12 mouse cellular contexts compared by ENCODE assay signal in genomic region chr4:53591941-53592340, GRCm38 (mm10). TPM values are rescaled to one million over a fixed set of nuclear protein-coding genes. Genes with fewer than 3 reads are reported as not detected.
A peak's percentile ranks its signal among the peaks of the same experiment; 100 is the strongest.
DNase-seq lines count a peak whose midpoint lies in the region; ATAC-seq and TF ChIP-seq lines count a peak whose summit lies in the region.
"Had no signal": no experiment of that assay in that cellular context is flagged by ENCODE, and none has a peak within 500 bp of the region (broad histone marks: within the 10 kb centered on the region; RNA-seq: fewer than 3 reads in every experiment).

No protein-coding gene starts in this region.

- no peaks in the 10 kb centered on the region for H3K4me1 ChIP-seq in forebrain, embryonic 13.5 days
- peaks cover 7% of the 10 kb centered on the region; the same call in 1 of the 2 replicates for H3K4me1 ChIP-seq in forebrain, embryonic 15.5 days
- peaks cover 18% of the 10 kb centered on the region for H3K4me1 ChIP-seq in kidney, embryonic 16.5 days (ENCODE audit: insufficient read depth, low read length)
- H3K4me1 ChIP-seq: limb, embryonic 12.5 days had no signal

- intact Hi-C loops in heart, postnatal 10 days (cut with DNase I), result loop anchor here (1.0 to 5.0 kb wide), 5 partner anchors 47 to 560 kb away; partner anchors contain the start of gene Slc44a1

- ATAC-seq in forebrain, embryonic 13.5 days, result 0 out of 2 replicates have a peak, but pooled peaks have one; percentile 31
- ATAC-seq in forebrain, embryonic 15.5 days (replicated peaks), result no peak
- ATAC-seq in kidney, embryonic 16.5 days (ENCODE audit: low FRiP score, low TSS enrichment), result no peak

- 80% methylated on average over 8 of the region's 8 CpGs for WGBS in forebrain, embryonic 13.5 days
- 71% methylated on average over 8 of the region's 8 CpGs for WGBS in forebrain, embryonic 15.5 days
- 82% methylated on average over 8 of the region's 8 CpGs for WGBS in kidney, embryonic 16.5 days

- no peaks in the 10 kb centered on the region for H3K27me3 ChIP-seq in forebrain, embryonic 13.5 days
- no peaks in the 10 kb centered on the region for H3K27me3 ChIP-seq in forebrain, embryonic 15.5 days
- no peaks in the 10 kb centered on the region for H3K27me3 ChIP-seq in kidney, embryonic 16.5 days (ENCODE audit: insufficient read depth, low read length)
- H3K27me3 ChIP-seq: embryonic facial prominence, embryonic 13.5 days; limb, embryonic 12.5 days had no signal

- H3K9me3 ChIP-seq in forebrain, embryonic 13.5 days (replicated peaks), result no peaks in the 10 kb centered on the region
- H3K9me3 ChIP-seq in forebrain, embryonic 15.5 days, result no peaks in the 10 kb centered on the region
- no peaks in the 10 kb centered on the region for H3K9me3 ChIP-seq in kidney, embryonic 16.5 days (ENCODE audit: low read length)
- H3K9me3 ChIP-seq: embryonic facial prominence, embryonic 13.5 days; limb, embryonic 12.5 days had no signal

- no peak for TF ChIP-seq CTCF in brain, embryonic 14.5 days (IDR thresholded peaks at IDR 0.05; ENCODE audit: borderline replicate concordance, extremely low read depth, insufficient read depth, insufficient read length)

- no peak for TF ChIP-seq POLR2A in brain, embryonic 14.5 days (IDR thresholded peaks at IDR 0.05; ENCODE audit: borderline replicate concordance, extremely low read depth, insufficient read depth, insufficient read length, poor library complexity, severe bottlenecking)

- H3K9ac ChIP-seq in forebrain, embryonic 13.5 days, result no peak overlapping the region
- no peak overlapping the region for H3K9ac ChIP-seq in forebrain, embryonic 15.5 days (replicated peaks)
- H3K9ac ChIP-seq in kidney, embryonic 16.5 days (replicated peaks; ENCODE audit: low read length), result no peak overlapping the region
- H3K9ac ChIP-seq: embryonic facial prominence, embryonic 13.5 days; hindbrain, embryonic 14.5 days; limb, embryonic 12.5 days had no signal

- no peak overlapping the region for H3K4me3 ChIP-seq in forebrain, embryonic 13.5 days
- no peak overlapping the region for H3K4me3 ChIP-seq in forebrain, embryonic 15.5 days
- H3K4me3 ChIP-seq in kidney, embryonic 16.5 days (ENCODE audit: low read length), result no peak overlapping the region
- H3K4me3 ChIP-seq: embryonic facial prominence, embryonic 13.5 days; limb, embryonic 12.5 days had no signal

- no peaks in the 10 kb centered on the region for H3K36me3 ChIP-seq in forebrain, embryonic 13.5 days (ENCODE audit: poor library complexity, severe bottlenecking)
- H3K36me3 ChIP-seq in forebrain, embryonic 15.5 days, result no peaks in the 10 kb centered on the region
- no peaks in the 10 kb centered on the region for H3K36me3 ChIP-seq in kidney, embryonic 16.5 days (ENCODE audit: insufficient read depth, low read length)
- H3K36me3 ChIP-seq: embryonic facial prominence, embryonic 13.5 days; limb, embryonic 12.5 days had no signal

- DNase-seq in kidney, postnatal 14 days, result no peak
- peak; percentile 50 for DNase-seq in brain, embryonic 14.5 days (ENCODE audit: low read depth)
- peak; percentile 39 to 41 for DNase-seq in heart, postnatal 10 days
- DNase-seq in thymus, postnatal 4 days, result no peak
- DNase-seq in cerebellum, adult 11 months, result no peak
- DNase-seq: cerebellum, postnatal 10 days had no signal

- no peak overlapping the region for H3K4me2 ChIP-seq in forebrain, embryonic 13.5 days
- no peak overlapping the region for H3K4me2 ChIP-seq in forebrain, embryonic 15.5 days (replicated peaks)
- no peak overlapping the region for H3K4me2 ChIP-seq in kidney, embryonic 16.5 days (replicated peaks; ENCODE audit: low read depth, low read length)
- H3K4me2 ChIP-seq: embryonic facial prominence, embryonic 13.5 days; hindbrain, embryonic 14.5 days; limb, embryonic 12.5 days had no signal

- no peak overlapping the region for H3K27ac ChIP-seq in forebrain, embryonic 13.5 days
- no peak overlapping the region for H3K27ac ChIP-seq in forebrain, embryonic 15.5 days (replicated peaks)
- H3K27ac ChIP-seq in kidney, embryonic 16.5 days (ENCODE audit: low read length), result peak overlapping the region; percentile 64
- H3K27ac ChIP-seq: hindbrain, embryonic 14.5 days; limb, embryonic 12.5 days had no signal

RNA-seq across cellular contexts. Expression of gene Fsd1l, which starts 39.3 kb away (rescaled TPM):
- 48.1 and 56.1 TPM in 2 replicates for polyA plus RNA-seq in forebrain, embryonic 13.5 days (2015; fragmentation: Nextera tagmentation; extraction: Ambion mirVana)
- polyA plus RNA-seq in forebrain, embryonic 15.5 days (2015; fragmentation: Nextera tagmentation; extraction: Ambion mirVana), result 47.6 and 52.3 TPM in 2 replicates
- 8.4 and 8.8 TPM in 2 replicates for polyA plus RNA-seq in kidney, embryonic 16.5 days (2015; fragmentation: Nextera tagmentation; extraction: Ambion mirVana)
- 24.9 and 27.1 TPM in 2 replicates for polyA plus RNA-seq in brain, embryonic 14.5 days (2012; rRNA removed)
- 10 to 100 TPM; 44.3 to 59.0 TPM for total RNA-seq in heart, postnatal 10 days (2021)

Comparison
In these comparisons a context has a peak if more than half of its experiments do, and no peak if none do; other contexts are left out.
1. DNase-seq: peak in brain, embryonic 14.5 days (single experiment) and heart, postnatal 10 days (2 of 2); none in kidney, postnatal 14 days (single experiment), thymus, postnatal 4 days (single experiment) and cerebellum, adult 11 months (single experiment).